In the genomic region with DNA sequence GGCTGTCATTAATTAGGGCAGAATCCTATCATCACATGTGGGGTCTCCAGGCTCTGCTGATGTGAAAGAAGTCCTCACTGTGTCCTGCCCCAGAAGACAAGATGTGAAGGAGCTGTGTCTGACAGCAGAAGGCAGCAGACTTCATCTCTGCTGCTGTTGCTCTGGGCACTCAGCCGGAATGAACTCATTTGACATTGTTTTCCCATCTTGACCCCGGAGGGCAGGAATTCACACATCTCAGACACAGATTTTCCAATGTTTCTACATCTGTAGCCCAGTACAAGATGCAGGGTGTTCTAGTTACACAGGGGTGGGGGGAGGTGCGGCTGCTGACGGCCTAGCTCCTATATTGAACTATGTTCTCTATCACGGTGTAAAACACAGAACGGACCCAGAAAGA, we compare ENCODE assay signal across 30 mouse cellular contexts.
DNase-seq lines count a peak whose midpoint lies in the region; ATAC-seq and TF ChIP-seq lines count a peak whose summit lies in the region.
"Had no signal": no experiment of that assay in that cellular context is flagged by ENCODE, and none has a peak within 500 bp of the region (broad histone marks: within the 10 kb centered on the region; RNA-seq: fewer than 3 reads in every experiment).

No protein-coding gene starts in this region.

- no peaks in the 10 kb centered on the region for H3K27me3 ChIP-seq in kidney, postnatal 0 days (ENCODE audit: insufficient read depth, low read length)
- H3K27me3 ChIP-seq: embryonic facial prominence, embryonic 15.5 days; forebrain, embryonic 12.5 days; heart, embryonic 13.5 days; hindbrain, embryonic 12.5 days; liver, embryonic 12.5 days; midbrain, embryonic 12.5 days; neural tube, embryonic 13.5 days had no signal

- no peak overlapping the region for H3K4me3 ChIP-seq in kidney, postnatal 0 days (replicated peaks; ENCODE audit: low read depth, low read length)
- H3K4me3 ChIP-seq: embryonic facial prominence, embryonic 15.5 days; forebrain, embryonic 12.5 days; heart, adult 2 months; heart, embryonic 13.5 days; hindbrain, embryonic 12.5 days; layer of hippocampus, adult 2 months; left cerebral cortex, adult 2 months; liver, embryonic 12.5 days; midbrain, embryonic 12.5 days; myocyte; neural tube, embryonic 13.5 days had no signal

- H3K4me1 ChIP-seq in kidney, postnatal 0 days (replicated peaks; ENCODE audit: insufficient read depth, low read length) = no peaks in the 10 kb centered on the region
- H3K4me1 ChIP-seq: embryonic facial prominence, embryonic 15.5 days; forebrain, embryonic 12.5 days; hindbrain, embryonic 12.5 days; liver, embryonic 12.5 days; midbrain, embryonic 12.5 days; neural tube, embryonic 13.5 days had no signal

- no peak for ATAC-seq in kidney, postnatal 0 days (replicated peaks; ENCODE audit: low FRiP score, low read depth)
- ATAC-seq in cerebellum, adult (ENCODE audit: insufficient number of reproducible peaks, low FRiP score, low TSS enrichment) = no peak
- ATAC-seq: activated CD4-positive, CD25-positive, alpha-beta regulatory T cell, adult 4 months; forebrain, postnatal 0 days; intestine, postnatal 0 days; liver, embryonic 12.5 days; liver, postnatal 0 days had no signal

- TF ChIP-seq CTCF in kidney, postnatal 0 days (IDR thresholded peaks at IDR 0.05; ENCODE audit: low read depth) = no peak

- H3K4me2 ChIP-seq in kidney, postnatal 0 days (ENCODE audit: low read length) = no peak overlapping the region
- H3K4me2 ChIP-seq: embryonic facial prominence, embryonic 15.5 days; forebrain, embryonic 12.5 days; heart, embryonic 13.5 days; hindbrain, embryonic 12.5 days; liver, embryonic 12.5 days; midbrain, embryonic 12.5 days; neural tube, embryonic 13.5 days had no signal

- WGBS in kidney, postnatal 0 days = 32% methylated on average over 6 of the region's 6 CpGs

- H3K9me3 ChIP-seq in kidney, postnatal 0 days (replicated peaks; ENCODE audit: low read length) = no peaks in the 10 kb centered on the region
- H3K9me3 ChIP-seq: embryonic facial prominence, embryonic 15.5 days; forebrain, embryonic 12.5 days; heart, embryonic 13.5 days; hindbrain, embryonic 12.5 days; liver, embryonic 12.5 days; midbrain, embryonic 12.5 days; neural tube, embryonic 13.5 days had no signal

- H3K27ac ChIP-seq in kidney, postnatal 0 days = no peak overlapping the region
- H3K27ac ChIP-seq: embryonic facial prominence, embryonic 15.5 days; forebrain, embryonic 12.5 days; heart, adult 2 months; heart, embryonic 13.5 days; hindbrain, embryonic 12.5 days; layer of hippocampus, adult 2 months; left cerebral cortex, adult 2 months; liver, embryonic 12.5 days; midbrain, embryonic 12.5 days; neural tube, embryonic 13.5 days had no signal

- DNase-seq in kidney, postnatal 0 days (ENCODE audit: low spot score) = peak; percentile 35
- no peak for DNase-seq in kidney, postnatal 25 days
- DNase-seq in embryo, embryonic 10 days (ENCODE audit: low spot score) = peak; percentile 59
- peak; percentile 38 for DNase-seq in embryo, embryonic 11 days
- DNase-seq in mesoderm, embryonic 11.5 days (ENCODE audit: low read depth, low spot score) = peak; percentile 56
- DNase-seq in cerebellum, postnatal 36 days = no peak
- DNase-seq: adrenal gland, adult 2 months; B cell, adult 2 months; cerebellum, adult 11 months; cerebellum, adult 9-11 months; forebrain, postnatal 0 days; heart, adult 2 months; liver, postnatal 0 days; lung, postnatal 36 days; right cerebral cortex, postnatal 25 days; thymus, adult 2 months; thymus, postnatal 4 days had no signal

- no peaks in the 10 kb centered on the region for H3K36me3 ChIP-seq in kidney, postnatal 0 days (ENCODE audit: insufficient read depth, low read length)
- H3K36me3 ChIP-seq: embryonic facial prominence, embryonic 15.5 days; forebrain, embryonic 12.5 days; heart, embryonic 13.5 days; hindbrain, embryonic 12.5 days; liver, embryonic 12.5 days; midbrain, embryonic 12.5 days; neural tube, embryonic 13.5 days had no signal

- H3K9ac ChIP-seq in kidney, postnatal 0 days (ENCODE audit: low read depth, low read length) = no peak overlapping the region
- H3K9ac ChIP-seq: embryonic facial prominence, embryonic 15.5 days; forebrain, embryonic 12.5 days; forebrain, postnatal 0 days; heart, embryonic 13.5 days; hindbrain, embryonic 12.5 days; liver, embryonic 12.5 days; liver, postnatal 0 days; midbrain, embryonic 12.5 days; neural tube, embryonic 13.5 days had no signal

Comparison
In these comparisons a context has a peak if more than half of its experiments do, and no peak if none do; other contexts are left out.
1. DNase-seq: peak in kidney, postnatal 0 days (single experiment), embryo, embryonic 10 days (single experiment), embryo, embryonic 11 days (single experiment) and mesoderm, embryonic 11.5 days (single experiment); none in kidney, postnatal 25 days (0 of 2) and cerebellum, postnatal 36 days (0 of 2).